Mouse (Mus musculus) heart, embryonic 16.5 days (tissue): Measurements from ENCODE around the gene Pclaf. TPM values are rescaled to one million over a fixed set of nuclear protein-coding genes. Genes with fewer than 3 reads are reported as not detected.

ENCODE experiments used
- ATAC-seq: fragments of 200-750 bp; cut with Nextera tagmentation; replicated peaks from 2 replicates; pipeline ENCODE4 v1.8.0; 2017; ENCODE audit warnings: moderate number of reproducible peaks; ENCODE audit not compliant: insufficient read depth, low FRiP score; ENCODE audit errors: extremely low read depth
- H3K27ac ChIP-seq: fragments of 300-500 bp; sonication (generic); 2 replicates; pipeline ENCODE4 v1.5.1; 2014; ENCODE audit warnings: mild to moderate bottlenecking, low read length, control low read depth, moderate library complexity
- H3K27me3 ChIP-seq: fragments of 300-500 bp; sonication (generic); 2 replicates; pipeline ENCODE4 v1.6.1; 2014; ENCODE audit warnings: low read length, mixed read lengths; ENCODE audit not compliant: control insufficient read depth, insufficient read depth
- H3K36me3 ChIP-seq: fragments of 300-500 bp; sonication (generic); 2 replicates; pipeline ENCODE4 v1.6.1; 2014; ENCODE audit not compliant: control insufficient read depth, insufficient read depth
- H3K4me1 ChIP-seq: fragments of 300-500 bp; sonication (generic); 2 replicates; pipeline ENCODE4 v1.6.1; 2014; ENCODE audit warnings: low read length, mixed read lengths; ENCODE audit not compliant: control insufficient read depth, insufficient read depth
- H3K4me2 ChIP-seq: fragments of 300-500 bp; sonication (generic); 2 replicates; pipeline ENCODE4 v1.6.1; 2014; ENCODE audit warnings: low read depth, mild to moderate bottlenecking, control low read depth, low read length
- H3K4me3 ChIP-seq: fragments of 300-500 bp; sonication (generic); 2 replicates; pipeline ENCODE4 v1.5.1; 2014; ENCODE audit warnings: mild to moderate bottlenecking, control low read depth, low read length
- H3K9ac ChIP-seq: fragments of 300-500 bp; sonication (generic); 2 replicates; pipeline ENCODE4 v1.6.1; 2014; ENCODE audit warnings: low read length, control low read depth
- H3K9me3 ChIP-seq: fragments of 300-500 bp; sonication (generic); replicated peaks from 2 replicates; pipeline ENCODE4 v1.6.1; 2016; ENCODE audit warnings: low read length; ENCODE audit not compliant: control insufficient read depth
- WGBS: fragments of 180-500 bp; shearing (Covaris S2); extraction: QIAGEN DNeasy Blood & Tissue Kit; methylation state at CpG from one replicate; pipeline ENCODE4 v1.1.7; 2014; 5-methylcytosine and 5-hydroxymethylcytosine counted together
- polyA plus RNA-seq: library from polyadenylated mRNA; unstranded; fragments of >200 nt; fragmentation: Nextera tagmentation; extraction: Ambion mirVana; gene quantifications from 2 replicates; pipeline ENCODE4 v1.2.1, GENCODE M21; 2015

Gene Pclaf
- polyA plus RNA-seq, 1 experiment from 2014 or later, result 105 TPM

DNA sequence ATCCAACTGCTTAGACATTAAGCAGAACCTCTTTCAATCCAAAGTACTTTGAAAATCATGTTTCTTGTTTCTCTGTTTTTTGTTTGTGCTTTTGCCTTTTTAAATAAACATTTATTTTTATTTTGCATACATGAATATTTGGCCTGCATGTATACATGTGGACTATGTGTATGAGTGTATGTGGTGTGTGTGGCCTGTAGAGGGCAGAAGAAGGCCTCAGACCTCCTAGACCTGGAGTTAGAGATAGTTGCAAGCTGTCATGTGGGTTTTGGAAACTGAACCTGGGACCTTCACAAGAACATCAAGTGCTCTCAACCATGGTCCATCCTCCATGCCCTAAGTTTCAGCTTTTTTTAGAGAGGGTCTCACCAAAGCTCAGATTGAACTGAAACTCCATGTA lies 13.4 kb downstream of the Pclaf start:
- no peaks in the 10 kb centered on the region for H3K27me3 ChIP-seq
- H3K9ac ChIP-seq, result no peak overlapping the region
- no peak overlapping the region for H3K27ac ChIP-seq
- no peak for ATAC-seq
- no peaks in the 10 kb centered on the region for H3K9me3 ChIP-seq
- peaks cover 19% of the 10 kb centered on the region for H3K36me3 ChIP-seq
- H3K4me3 ChIP-seq, result no peak overlapping the region
- no peaks in the 10 kb centered on the region; the same call in 1 of the 2 replicates for H3K4me1 ChIP-seq
- H3K4me2 ChIP-seq, result no peak overlapping the region

DNA sequence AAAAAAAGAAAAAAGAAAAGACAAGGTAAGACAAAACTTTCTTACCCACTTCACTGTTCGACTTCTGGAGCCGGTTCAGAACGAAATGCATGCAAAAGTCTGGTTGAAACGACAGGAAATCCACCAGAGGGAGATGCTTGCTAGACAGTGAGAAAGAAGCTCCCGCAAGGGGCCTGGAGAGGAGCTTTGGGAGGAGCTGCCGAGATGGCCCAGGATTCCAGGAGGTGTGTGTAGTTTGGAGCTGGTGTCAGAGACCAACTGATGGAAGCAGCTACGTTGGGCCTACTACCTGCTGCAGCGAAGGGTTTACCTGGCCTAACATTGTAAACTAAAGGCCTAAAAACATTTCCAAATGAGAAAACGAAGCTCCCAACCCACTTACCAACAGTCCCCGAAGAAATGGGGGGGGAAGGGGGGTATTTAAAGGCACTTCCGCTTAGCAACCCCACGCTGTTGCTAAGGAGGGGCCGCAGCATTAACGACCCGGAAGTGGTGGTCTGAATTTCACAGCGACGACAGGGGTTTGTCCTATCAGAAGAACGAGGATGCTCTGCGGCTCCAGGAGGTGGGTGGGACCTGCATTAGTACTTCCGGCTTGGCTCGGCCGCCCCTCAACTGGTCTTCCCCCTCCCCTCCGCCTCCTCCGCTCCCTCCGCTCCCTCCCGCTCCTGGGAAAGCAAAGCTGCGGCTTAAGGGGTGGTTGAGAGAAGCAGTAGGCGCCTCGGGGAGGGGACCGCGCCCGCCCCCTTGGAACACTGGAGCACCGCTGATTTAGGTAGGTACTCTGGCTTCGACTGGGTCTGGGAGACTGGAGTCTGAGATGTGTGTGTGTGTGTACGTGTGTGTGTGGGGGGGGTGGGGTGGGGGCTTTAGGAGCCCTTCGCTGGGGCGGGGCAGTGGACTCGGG lies 18.6 kb downstream of the Pclaf start, which contains the start of the genes Trip4 and Csnk1g1:
Gene Trip4 (minus strand): TSS at position 401 of the 907 bp plus-strand sequence.
Gene Csnk1g1 (plus strand): TSS at position 531 of the 907 bp plus-strand sequence.
- H3K9ac ChIP-seq, result peak within 1 kb of the TSS; percentile 91
- peaks cover 7% of the 10 kb centered on the region for H3K36me3 ChIP-seq
- WGBS, result 1% methylated on average over 38 of the region's 38 CpGs
- H3K27me3 ChIP-seq, result no peaks in the 10 kb centered on the region
- H3K4me3 ChIP-seq, result peak within 1 kb of the TSS; percentile 91
- peak within 1 kb of the TSS; percentile 94 for H3K27ac ChIP-seq
- peak; percentile 99 for ATAC-seq
- H3K9me3 ChIP-seq, result no peaks in the 10 kb centered on the region
- H3K4me1 ChIP-seq, result peaks cover 2% of the 10 kb centered on the region; the same call in 1 of the 2 replicates
- H3K4me2 ChIP-seq, result peak within 1 kb of the TSS; percentile 94

DNA sequence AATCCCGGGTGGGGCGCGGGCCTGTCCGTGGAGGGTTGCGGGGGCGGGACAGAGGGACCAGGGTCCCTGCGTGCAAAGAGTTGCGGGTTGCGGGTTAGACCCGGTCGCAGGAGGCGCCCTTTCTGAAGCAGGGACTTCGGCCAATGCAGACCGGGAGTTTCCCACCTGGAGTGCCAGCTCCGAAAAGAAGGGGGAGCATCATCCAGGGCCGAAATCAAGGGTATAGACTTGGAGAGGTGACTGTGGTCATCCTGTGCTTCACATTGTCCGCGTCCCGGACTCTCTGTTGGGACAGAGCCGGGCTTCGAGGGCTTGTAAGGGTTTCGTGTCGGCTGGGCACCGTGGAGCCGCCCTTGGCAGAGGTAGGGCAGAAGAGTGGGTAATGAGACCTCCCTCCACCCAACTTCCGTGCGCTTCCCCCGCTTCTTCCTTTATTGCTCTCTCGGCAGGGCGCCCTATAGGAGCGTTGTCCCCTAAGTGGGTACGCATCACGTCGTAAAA lies 19.3 kb downstream of the Pclaf start:
- Histone ChIP-seq H3K4me3 (peak overlapping the region; percentile 91), H3K9me3 (no peaks in the 10 kb centered on the region), H3K27ac (peak overlapping the region; percentile 94), H3K9ac (peak overlapping the region; percentile 91), H3K4me1 (peaks cover 4% of the 10 kb centered on the region), H3K36me3 (peaks cover 4% of the 10 kb centered on the region), H3K27me3 (no peaks in the 10 kb centered on the region), H3K4me2 (peak overlapping the region; percentile 94)
- WGBS, result under 1% methylated on average over 33 of the region's 34 CpGs
- peak; percentile 20 for ATAC-seq

DNA sequence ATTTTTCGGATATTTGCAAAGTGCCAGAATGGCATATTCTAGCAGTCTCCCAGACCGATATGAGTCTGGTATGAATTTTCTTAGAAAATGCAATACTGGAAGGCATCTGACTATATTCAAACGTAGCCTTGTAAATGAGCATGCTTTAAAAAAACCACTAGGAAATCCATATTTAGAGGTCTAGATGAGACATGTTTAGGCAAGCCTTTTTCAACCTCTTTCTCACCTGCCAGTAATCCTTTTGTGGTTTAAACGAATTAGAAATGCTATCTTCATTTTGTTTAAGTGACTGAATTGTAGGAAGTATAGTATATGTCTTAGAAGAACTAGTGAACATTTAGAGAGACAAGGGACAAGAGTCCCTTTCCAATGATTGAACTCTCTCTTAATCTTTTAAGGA lies 19.8 kb downstream of the Pclaf start:
- H3K36me3 ChIP-seq, result peaks cover 3% of the 10 kb centered on the region; the same call in 1 of the 2 replicates
- ATAC-seq, result no peak
- 3% methylated on average over 4 of the region's 4 CpGs for WGBS
- peak overlapping the region; percentile 94 for H3K27ac ChIP-seq
- peak overlapping the region; percentile 94 for H3K4me2 ChIP-seq
- no peaks in the 10 kb centered on the region for H3K9me3 ChIP-seq
- H3K4me3 ChIP-seq, result peak overlapping the region; percentile 91
- H3K4me1 ChIP-seq, result peaks cover 4% of the 10 kb centered on the region
- H3K9ac ChIP-seq, result peak overlapping the region; percentile 91
- H3K27me3 ChIP-seq, result no peaks in the 10 kb centered on the region

DNA sequence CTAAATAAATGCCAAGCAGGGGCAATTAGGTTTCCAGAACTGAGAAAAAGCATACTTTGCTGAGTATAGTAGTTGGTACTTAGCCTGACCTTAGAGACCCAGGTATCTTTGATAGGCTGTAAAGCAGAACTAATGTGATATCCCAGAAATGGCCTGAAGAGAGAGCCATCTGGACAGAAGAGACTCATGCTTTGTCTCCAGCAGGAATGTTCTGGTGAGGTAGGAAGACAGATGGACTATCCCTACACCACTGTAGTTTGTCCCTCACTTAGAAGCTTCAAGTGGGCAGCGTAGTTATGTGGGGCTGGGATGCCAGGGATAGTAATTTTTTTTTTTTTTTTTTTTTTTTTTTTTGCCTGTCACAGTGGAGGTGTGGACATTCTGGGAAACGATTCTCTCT lies 23.9 kb downstream of the Pclaf start:
- Histone ChIP-seq H3K4me2 (no peak overlapping the region), H3K4me3 (no peak overlapping the region)

DNA sequence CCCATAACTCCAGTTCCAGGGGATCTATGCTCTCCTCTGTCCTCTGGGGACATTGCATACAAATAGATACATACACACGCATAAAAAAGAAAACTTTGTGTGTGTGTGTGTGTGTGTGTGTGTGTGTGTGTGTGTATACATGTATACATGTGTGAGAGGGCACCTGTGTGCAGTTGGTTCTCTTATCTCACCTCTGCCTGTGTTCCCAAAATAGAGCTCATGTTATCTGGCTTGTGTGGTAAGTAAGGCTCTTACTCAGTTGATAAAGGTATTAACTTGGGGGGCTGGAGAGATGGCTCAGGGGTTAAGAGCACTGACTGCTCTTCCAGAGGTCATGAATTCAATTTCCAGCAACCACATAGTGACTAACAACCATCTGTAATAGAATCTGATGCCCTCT lies 27.0 kb downstream of the Pclaf start:
- ATAC-seq, result no peak
- Histone ChIP-seq H3K36me3 (no peaks in the 10 kb centered on the region), H3K27me3 (no peaks in the 10 kb centered on the region), H3K27ac (no peak overlapping the region), H3K4me1 (peaks cover 5% of the 10 kb centered on the region; the same call in 1 of the 2 replicates), H3K4me3 (no peak overlapping the region), H3K9me3 (no peaks in the 10 kb centered on the region), H3K4me2 (no peak overlapping the region), H3K9ac (no peak overlapping the region)
- WGBS, result 72% methylated on average over 1 of the region's 1 CpGs

More for the DNA sequence above, 23.9 kb downstream of the Pclaf start:
- no peak overlapping the region for H3K27ac ChIP-seq
- peaks cover 7% of the 10 kb centered on the region for H3K4me1 ChIP-seq
- no peak overlapping the region for H3K9ac ChIP-seq
- no peaks in the 10 kb centered on the region for H3K36me3 ChIP-seq
- 54% methylated on average over 2 of the region's 2 CpGs for WGBS
- ATAC-seq, result no peak
- H3K9me3 ChIP-seq, result no peaks in the 10 kb centered on the region
- no peaks in the 10 kb centered on the region for H3K27me3 ChIP-seq

DNA sequence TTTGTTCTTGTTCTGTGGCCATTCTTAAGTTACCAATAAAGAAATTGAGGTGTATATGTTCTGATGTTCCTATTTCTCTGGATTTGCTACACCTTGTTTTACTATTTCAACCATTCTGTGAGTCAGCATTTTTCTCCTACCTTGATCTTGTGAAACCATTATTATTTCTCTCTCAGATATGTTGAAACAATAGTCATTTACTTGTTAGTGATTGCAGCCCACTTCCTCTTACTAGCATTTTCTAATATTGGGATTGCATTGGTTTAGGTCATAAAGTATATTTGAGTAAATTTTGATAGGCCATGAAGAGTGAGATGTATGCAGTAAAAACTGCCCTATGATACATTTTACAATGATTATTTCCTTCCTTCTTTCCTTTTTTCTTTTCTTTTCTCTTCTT lies 38.4 kb downstream of the Pclaf start:
- Histone ChIP-seq H3K4me1 (peaks cover 10% of the 10 kb centered on the region), H3K27ac (no peak overlapping the region), H3K9ac (no peak overlapping the region), H3K4me2 (no peak overlapping the region), H3K9me3 (no peaks in the 10 kb centered on the region), H3K27me3 (no peaks in the 10 kb centered on the region), H3K36me3 (no peaks in the 10 kb centered on the region), H3K4me3 (no peak overlapping the region)
- no peak for ATAC-seq

DNA sequence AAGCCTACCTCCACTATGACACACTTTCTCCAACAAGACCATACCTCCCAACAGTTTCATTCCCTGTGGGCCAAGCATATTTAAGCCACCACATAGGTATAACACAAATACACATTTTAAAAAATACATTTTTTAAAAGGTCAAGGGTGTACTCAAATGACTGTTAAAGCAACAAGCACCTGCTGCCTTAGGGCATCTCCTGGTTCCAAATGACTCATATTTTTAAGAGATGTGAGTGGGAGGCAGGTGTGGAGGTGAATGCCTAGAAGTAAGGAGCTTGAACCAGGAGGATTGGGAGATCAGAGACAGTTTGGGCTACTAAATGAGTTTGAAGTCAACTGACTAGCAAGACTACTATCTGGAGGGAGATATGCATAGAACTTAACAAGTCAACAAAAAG lies 39.8 kb downstream of the Pclaf start:
- Histone ChIP-seq H3K4me3 (no peak overlapping the region), H3K4me1 (peaks cover 10% of the 10 kb centered on the region), H3K4me2 (no peak overlapping the region), H3K27ac (no peak overlapping the region), H3K9ac (no peak overlapping the region), H3K36me3 (no peaks in the 10 kb centered on the region), H3K27me3 (no peaks in the 10 kb centered on the region), H3K9me3 (no peaks in the 10 kb centered on the region)
- no peak for ATAC-seq

DNA sequence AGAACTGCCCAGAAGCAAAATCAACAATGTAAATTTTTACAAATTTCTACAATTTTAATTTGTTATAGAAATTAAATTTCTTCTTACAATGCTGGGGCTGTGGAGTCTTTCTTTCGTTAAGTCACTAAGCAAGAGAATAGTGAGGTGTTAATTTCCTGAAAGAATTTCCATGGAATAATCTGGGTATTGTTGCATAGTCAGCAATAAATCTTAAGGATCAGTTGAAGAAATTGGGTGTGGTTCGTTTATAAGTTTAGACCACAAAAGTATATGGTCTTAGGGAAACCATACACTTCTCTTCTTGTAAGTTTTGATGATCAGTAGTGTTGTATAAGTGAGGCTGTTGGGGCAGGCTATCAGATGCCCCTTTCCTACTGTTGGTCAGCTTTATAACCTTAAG lies 47.5 kb downstream of the Pclaf start:
- no peak overlapping the region for H3K9ac ChIP-seq
- H3K36me3 ChIP-seq, result no peaks in the 10 kb centered on the region
- no peak overlapping the region for H3K4me2 ChIP-seq
- 0 out of 2 replicates have a peak, but pooled peaks cover 3% of the 10 kb centered on the region for H3K4me1 ChIP-seq
- no peak overlapping the region for H3K4me3 ChIP-seq
- 90% methylated on average over 2 of the region's 2 CpGs for WGBS
- ATAC-seq, result no peak
- no peaks in the 10 kb centered on the region for H3K27me3 ChIP-seq
- H3K9me3 ChIP-seq, result no peaks in the 10 kb centered on the region
- no peak overlapping the region for H3K27ac ChIP-seq
